Mouse (Mus musculus): Measurements from ENCODE around the gene Gm28053.

The Gm28053 gene

GRCm38 (mm10) chr6:48692962-48693361 lies 25.4 kb upstream of the Gm28053 start:
- no peak for DNase-seq (ENCODE audit: low read depth, low spot score)

- no peak for DNase-seq (ENCODE audit: low read depth, low spot score)
Measured at GRCm38 (mm10) chr6:48696830-48697554, 21.4 kb upstream of the Gm28053 start.

GRCm38 (mm10) chr6:48697555-48697930 lies 20.9 kb upstream of the Gm28053 start:
- no peak for DNase-seq (ENCODE audit: low read depth, low spot score)

GRCm38 (mm10) chr6:48698066-48698856 lies 20.1 kb upstream of the Gm28053 start:
- DNase-seq (ENCODE audit: low read depth, low spot score): no peak

GRCm38 (mm10) chr6:48698888-48699287 lies 19.5 kb upstream of the Gm28053 start:
- DNase-seq (ENCODE audit: low read depth, low spot score): no peak

- DNase-seq (ENCODE audit: low read depth, low spot score): no peak
Measured at GRCm38 (mm10) chr6:48700251-48701075, 17.9 kb upstream of the Gm28053 start.

- no peak for DNase-seq (ENCODE audit: low read depth, low spot score)
Measured at GRCm38 (mm10) chr6:48702146-48702545, 16.3 kb upstream of the Gm28053 start.

- DNase-seq (ENCODE audit: low read depth, low spot score): no peak
Measured at GRCm38 (mm10) chr6:48702601-48703000, 15.8 kb upstream of the Gm28053 start.

- DNase-seq (ENCODE audit: low read depth, low spot score): no peak
Measured at GRCm38 (mm10) chr6:48704146-48704545, 14.3 kb upstream of the Gm28053 start.

GRCm38 (mm10) chr6:48706130-48706529 lies 12.3 kb upstream of the Gm28053 start:
- no peak for DNase-seq (ENCODE audit: low read depth, low spot score)

GRCm38 (mm10) chr6:48720326-48720725 lies 1.9 kb downstream of the Gm28053 start:
- no peak for DNase-seq (ENCODE audit: low read depth, low spot score)

GRCm38 (mm10) chr6:48723468-48723867 lies 5.1 kb downstream of the Gm28053 start:
- DNase-seq (ENCODE audit: low read depth, low spot score): no peak

- peak; percentile 62 for DNase-seq (ENCODE audit: low read depth, low spot score)
Measured at GRCm38 (mm10) chr6:48725476-48725875, 7.1 kb downstream of the Gm28053 start.

GRCm38 (mm10) chr6:48727761-48728160 lies 9.4 kb downstream of the Gm28053 start:
- no peak for DNase-seq (ENCODE audit: low read depth, low spot score)

- DNase-seq (ENCODE audit: low read depth, low spot score): no peak
Measured at GRCm38 (mm10) chr6:48732864-48733304, 14.5 kb downstream of the Gm28053 start.

GRCm38 (mm10) chr6:48733660-48734059 lies 15.3 kb downstream of the Gm28053 start:
- DNase-seq (ENCODE audit: low read depth, low spot score): no peak

GRCm38 (mm10) chr6:48737053-48737452 lies 18.6 kb downstream of the Gm28053 start:
- DNase-seq (ENCODE audit: low read depth, low spot score): no peak

- no peak for DNase-seq (ENCODE audit: low read depth, low spot score)
Measured at GRCm38 (mm10) chr6:48737688-48738087, 19.3 kb downstream of the Gm28053 start.

GRCm38 (mm10) chr6:48738961-48739779 lies 20.8 kb downstream of the Gm28053 start, which contains the start of gene Gimap1:
Gimap1 (plus strand) TSS chr6:48739054.
- DNase-seq (ENCODE audit: low read depth, low spot score): no peak

GRCm38 (mm10) chr6:48739780-48740055 lies 21.3 kb downstream of the Gm28053 start:
- DNase-seq (ENCODE audit: low read depth, low spot score): no peak

- no peak for DNase-seq (ENCODE audit: low read depth, low spot score)
Measured at GRCm38 (mm10) chr6:48740501-48741169, 22.2 kb downstream of the Gm28053 start.

All from brain, adult 2 months (tissue).